8 mouse cellular contexts compared by ENCODE assay signal in the genomic region with DNA sequence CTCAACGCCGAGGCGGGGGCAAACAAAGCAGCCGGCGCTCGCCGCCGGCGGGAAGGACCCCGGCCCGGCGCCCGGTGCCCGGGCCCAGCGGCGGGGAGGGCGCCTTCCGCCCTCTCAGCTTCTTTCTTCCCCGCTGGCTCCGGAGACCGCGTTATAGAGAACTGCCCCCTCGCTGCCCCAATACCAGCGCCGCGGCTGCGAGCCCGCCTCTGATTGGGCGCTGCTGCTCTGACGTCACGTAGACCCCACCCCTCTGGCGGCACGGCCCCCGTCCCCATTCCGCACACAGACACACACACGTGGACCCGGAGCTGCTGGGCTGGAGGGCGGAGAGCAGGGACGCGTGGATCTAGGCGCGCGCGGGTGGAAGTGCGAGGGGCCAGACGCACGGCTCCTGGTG. TPM values are rescaled to one million over a fixed set of nuclear protein-coding genes. Genes with fewer than 3 reads are reported as not detected.
DNase-seq lines count a peak whose midpoint lies in the region; ATAC-seq lines count a peak whose summit lies in the region.

Gene Epop (minus strand): TSS at position 127 of the 400 bp plus-strand sequence.

- peak within 1 kb of the TSS; percentile 67 for H3K4me3 ChIP-seq in hindbrain, embryonic 13.5 days

- H3K4me2 ChIP-seq in hindbrain, embryonic 13.5 days, result peak within 1 kb of the TSS; percentile 76

- peak within 1 kb of the TSS; percentile 82 for H3K9ac ChIP-seq in hindbrain, embryonic 13.5 days

- H3K27ac ChIP-seq in hindbrain, embryonic 13.5 days, result no peak within 1 kb of the TSS

- ATAC-seq in hindbrain, embryonic 13.5 days (ENCODE audit: low FRiP score), result peak; percentile 91

- DNase-seq in NIH3T3 (ENCODE audit: low read depth), result peak; percentile 77
- DNase-seq in cerebellum, postnatal 10 days, result peak; percentile 97 to 98
- DNase-seq in frontal cortex, postnatal 25 days (ENCODE audit: low spot score in 2 of 2), result peak; percentile 75 to 88
- DNase-seq in left cerebral cortex, adult 11 months (ENCODE audit: low spot score), result peak; percentile 86
- peak; percentile 91 for DNase-seq in lung, postnatal 25 days (ENCODE audit: low spot score)
- DNase-seq in retina, embryonic 14.5 days (ENCODE audit: low spot score), result peak; percentile 90
- DNase-seq in thymus, postnatal 25 days, result peak; percentile 91

- under 1% methylated on average over 47 of the region's 47 CpGs for WGBS in hindbrain, embryonic 13.5 days

- H3K27me3 ChIP-seq in hindbrain, embryonic 13.5 days, result peaks cover 78% of the 10 kb centered on the region

- H3K4me1 ChIP-seq in hindbrain, embryonic 13.5 days (replicated peaks), result peaks cover 35% of the 10 kb centered on the region

- H3K36me3 ChIP-seq in hindbrain, embryonic 13.5 days, result no peaks in the 10 kb centered on the region

- no peaks in the 10 kb centered on the region for H3K9me3 ChIP-seq in hindbrain, embryonic 13.5 days

RNA-seq across cellular contexts. Expression of gene Epop, which starts in this region (rescaled TPM):
- polyA plus RNA-seq in hindbrain, embryonic 13.5 days (2015; fragmentation: Nextera tagmentation; extraction: Ambion mirVana), result 2.3 and 3.0 TPM in 2 replicates
